Mouse (Mus musculus) neural tube, embryonic 12.5 days (tissue): ENCODE results near the gene Camta2. TPM values are rescaled to one million over a fixed set of nuclear protein-coding genes. Genes with fewer than 3 reads are reported as not detected.

Experiments
- ATAC-seq: fragments of 200-750 bp; cut with Nextera tagmentation; 2 replicates; pipeline ENCODE4 v1.8.0; 2017; ENCODE audit warnings: low read depth, mild to moderate bottlenecking, moderate TSS enrichment, moderate library complexity; ENCODE audit not compliant: low FRiP score
- H3K27ac ChIP-seq: fragments of 300-500 bp; sonication (generic); 2 replicates; pipeline ENCODE4 v1.5.1; 2016
- H3K27me3 ChIP-seq: fragments of 300-500 bp; sonication (generic); replicated peaks from 2 replicates; pipeline ENCODE4 v1.6.1; 2016; ENCODE audit warnings: mild to moderate bottlenecking
- H3K36me3 ChIP-seq: fragments of 300-500 bp; sonication (generic); 2 replicates; pipeline ENCODE4 v1.6.1; 2016; ENCODE audit warnings: mild to moderate bottlenecking
- H3K4me1 ChIP-seq: fragments of 300-500 bp; sonication (generic); 2 replicates; pipeline ENCODE4 v1.6.1; 2016
- H3K4me2 ChIP-seq: fragments of 300-500 bp; sonication (generic); replicated peaks from 2 replicates; pipeline ENCODE4 v1.6.1; 2016; ENCODE audit warnings: mild to moderate bottlenecking
- H3K4me3 ChIP-seq: fragments of 300-500 bp; sonication (generic); 2 replicates; pipeline ENCODE4 v1.5.1; 2016
- H3K9ac ChIP-seq: fragments of 300-500 bp; sonication (generic); 2 replicates; pipeline ENCODE4 v1.6.1; 2016; ENCODE audit warnings: mild to moderate bottlenecking
- H3K9me3 ChIP-seq: fragments of 300-500 bp; sonication (generic); 2 replicates; pipeline ENCODE4 v1.6.1; 2016; ENCODE audit warnings: mild to moderate bottlenecking
- WGBS: fragments of 180-500 bp; shearing (Covaris S2); methylation state at CpG from one replicate; pipeline ENCODE4 v1.1.7; 2016; 5-methylcytosine and 5-hydroxymethylcytosine counted together
- polyA plus RNA-seq: library from polyadenylated mRNA; unstranded; fragments of >200 nt; fragmentation: Nextera tagmentation; extraction: Ambion mirVana; gene quantifications from 2 replicates; pipeline ENCODE4 v1.2.1, GENCODE M21; 2016

The Camta2 gene
- 15.2 and 16.7 TPM in 2 replicates for polyA plus RNA-seq

GRCm38 (mm10) chr11:70687601-70688199 lies at the start of gene Camta2:
Gene Camta2, minus strand, starts transcription at chr11:70688105.
- under 1% methylated on average over 55 of the region's 55 CpGs for WGBS
- ATAC-seq: peak; percentile 86
- peaks cover 13% of the 10 kb centered on the region for H3K4me1 ChIP-seq

DNA sequence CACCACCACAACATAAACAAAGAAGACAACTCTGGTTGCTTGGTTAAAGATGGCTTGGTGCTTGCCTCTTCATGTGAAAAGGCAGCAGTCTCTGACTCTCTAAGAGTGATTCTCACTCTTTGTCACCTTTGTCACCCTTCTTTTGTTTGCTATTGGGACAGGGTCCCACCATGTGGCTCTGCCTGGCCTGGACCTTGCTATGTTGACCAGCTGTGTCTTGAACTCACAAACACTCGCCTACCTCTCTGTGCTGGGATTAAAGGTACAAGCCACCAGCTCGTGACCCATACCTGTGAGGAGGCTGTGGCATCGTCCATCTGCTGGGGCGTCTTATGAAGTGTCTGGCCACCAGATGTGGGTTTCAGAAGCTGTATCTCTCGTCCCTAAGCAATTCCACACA lies 45.4 kb upstream of the Camta2 start:
- H3K27me3 ChIP-seq: no peaks in the 10 kb centered on the region
- H3K4me2 ChIP-seq: no peak overlapping the region
- no peak overlapping the region for H3K4me3 ChIP-seq
- peaks cover 10% of the 10 kb centered on the region for H3K36me3 ChIP-seq
- no peak overlapping the region for H3K9ac ChIP-seq
- no peaks in the 10 kb centered on the region for H3K9me3 ChIP-seq
- ATAC-seq: no peak
- 74% methylated on average over 5 of the region's 5 CpGs for WGBS
- H3K4me1 ChIP-seq: no peaks in the 10 kb centered on the region
- no peak overlapping the region for H3K27ac ChIP-seq

More at GRCm38 (mm10) chr11:70687601-70688199, at the start of gene Camta2:
- Histone ChIP-seq H3K9ac (peak within 1 kb of the TSS; percentile 82), H3K27me3 (no peaks in the 10 kb centered on the region), H3K27ac (peak within 1 kb of the TSS; percentile 55; the same call in 1 of the 2 replicates), H3K9me3 (no peaks in the 10 kb centered on the region), H3K4me3 (peak within 1 kb of the TSS; percentile 78), H3K4me2 (peak within 1 kb of the TSS; percentile 91), H3K36me3 (peaks cover 28% of the 10 kb centered on the region)

DNA sequence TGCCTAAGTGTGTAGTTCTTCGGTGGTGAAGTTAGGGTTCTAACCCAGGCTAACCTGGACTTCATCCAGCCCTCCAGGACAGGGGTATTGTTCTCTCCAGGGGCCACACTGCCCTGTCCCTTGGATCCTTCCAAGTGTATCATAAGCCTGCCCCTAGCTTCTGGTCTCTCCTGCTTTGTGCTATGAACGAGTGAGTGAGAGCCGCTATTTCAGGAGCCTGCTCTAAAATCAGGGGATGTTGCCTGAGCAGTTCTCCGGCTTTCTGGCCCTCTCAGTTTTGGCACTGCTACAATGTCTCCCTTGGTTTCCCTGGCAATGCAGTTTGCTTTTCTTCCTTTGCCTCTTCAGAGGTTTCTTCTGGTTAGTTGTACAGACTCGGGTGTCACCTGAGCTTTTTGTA lies 43.3 kb upstream of the Camta2 start:
- Histone ChIP-seq H3K9me3 (no peaks in the 10 kb centered on the region), H3K4me1 (no peaks in the 10 kb centered on the region), H3K27me3 (no peaks in the 10 kb centered on the region), H3K27ac (no peak overlapping the region), H3K4me3 (no peak overlapping the region), H3K9ac (no peak overlapping the region), H3K36me3 (peaks cover 30% of the 10 kb centered on the region), H3K4me2 (no peak overlapping the region)
- ATAC-seq: no peak
- WGBS: 66% methylated on average over 5 of the region's 5 CpGs

GRCm38 (mm10) chr11:70730427-70731038 lies 42.6 kb upstream of the Camta2 start:
- Histone ChIP-seq H3K27me3 (no peaks in the 10 kb centered on the region), H3K27ac (no peak overlapping the region), H3K36me3 (peaks cover 37% of the 10 kb centered on the region), H3K9me3 (no peaks in the 10 kb centered on the region), H3K4me3 (no peak overlapping the region), H3K4me1 (no peaks in the 10 kb centered on the region), H3K9ac (no peak overlapping the region), H3K4me2 (no peak overlapping the region)
- no peak for ATAC-seq
- 89% methylated on average over 9 of the region's 9 CpGs for WGBS

- 88% methylated on average over 5 of the region's 5 CpGs for WGBS
- no peaks in the 10 kb centered on the region for H3K27me3 ChIP-seq
- no peaks in the 10 kb centered on the region for H3K4me1 ChIP-seq
- H3K27ac ChIP-seq: no peak overlapping the region
- no peaks in the 10 kb centered on the region for H3K9me3 ChIP-seq
- no peak overlapping the region for H3K4me2 ChIP-seq
- ATAC-seq: no peak
- peaks cover 62% of the 10 kb centered on the region for H3K36me3 ChIP-seq
- H3K9ac ChIP-seq: no peak overlapping the region
- H3K4me3 ChIP-seq: no peak overlapping the region
These were observed 39.5 kb upstream of the Camta2 start for GRCm38 (mm10) chr11:70727385-70727784.

DNA sequence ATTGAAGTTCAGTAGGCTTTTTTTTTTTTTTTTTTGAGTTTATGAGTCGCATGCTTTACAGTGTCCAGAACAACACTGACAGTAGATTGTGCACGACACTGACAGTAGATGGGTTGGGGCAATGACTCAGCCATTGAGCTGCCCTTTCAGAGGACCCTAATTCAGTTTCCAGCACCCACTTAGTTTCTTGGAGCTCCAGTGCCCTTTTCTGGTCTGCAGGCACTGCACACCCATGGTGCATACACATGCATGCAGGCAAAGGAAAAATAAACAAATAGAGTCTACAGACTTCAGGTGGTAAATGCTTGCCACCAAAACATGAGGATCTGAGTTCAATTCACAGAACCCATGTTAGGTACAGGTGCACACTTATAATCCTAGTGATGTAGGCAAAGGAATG lies 38.7 kb upstream of the Camta2 start:
- no peaks in the 10 kb centered on the region for H3K27me3 ChIP-seq
- WGBS: 96% methylated on average over 2 of the region's 2 CpGs
- no peaks in the 10 kb centered on the region for H3K4me1 ChIP-seq
- H3K36me3 ChIP-seq: peaks cover 70% of the 10 kb centered on the region
- no peak overlapping the region for H3K4me2 ChIP-seq
- H3K9ac ChIP-seq: no peak overlapping the region
- no peak for ATAC-seq
- H3K4me3 ChIP-seq: no peak overlapping the region
- H3K27ac ChIP-seq: no peak overlapping the region
- no peaks in the 10 kb centered on the region for H3K9me3 ChIP-seq

- Histone ChIP-seq H3K27ac (no peak overlapping the region), H3K4me2 (no peak overlapping the region), H3K9me3 (no peaks in the 10 kb centered on the region), H3K36me3 (peaks cover 88% of the 10 kb centered on the region), H3K4me3 (no peak overlapping the region), H3K27me3 (no peaks in the 10 kb centered on the region), H3K9ac (no peak overlapping the region), H3K4me1 (no peaks in the 10 kb centered on the region)
- 90% methylated on average over 9 of the region's 9 CpGs for WGBS
- ATAC-seq: no peak
These were observed 36.8 kb upstream of the Camta2 start for GRCm38 (mm10) chr11:70724706-70725105.

- Histone ChIP-seq H3K9me3 (no peaks in the 10 kb centered on the region), H3K27ac (no peak overlapping the region), H3K4me3 (no peak overlapping the region), H3K4me2 (no peak overlapping the region), H3K36me3 (peaks cover 89% of the 10 kb centered on the region), H3K4me1 (no peaks in the 10 kb centered on the region), H3K27me3 (no peaks in the 10 kb centered on the region), H3K9ac (no peak overlapping the region)
- no peak for ATAC-seq
- 95% methylated on average over 3 of the region's 3 CpGs for WGBS
These were observed 33.2 kb upstream of the Camta2 start for GRCm38 (mm10) chr11:70721072-70721471.

GRCm38 (mm10) chr11:70720567-70720966 lies 32.7 kb upstream of the Camta2 start:
- no peak for ATAC-seq
- H3K4me1 ChIP-seq: no peaks in the 10 kb centered on the region
- WGBS: 90% methylated on average over 3 of the region's 3 CpGs

GRCm38 (mm10) chr11:70718481-70718880 lies 30.6 kb upstream of the Camta2 start:
- Histone ChIP-seq H3K27ac (no peak overlapping the region), H3K4me3 (no peak overlapping the region), H3K9me3 (no peaks in the 10 kb centered on the region), H3K9ac (no peak overlapping the region), H3K36me3 (peaks cover 67% of the 10 kb centered on the region), H3K27me3 (no peaks in the 10 kb centered on the region), H3K4me1 (no peaks in the 10 kb centered on the region), H3K4me2 (no peak overlapping the region)
- ATAC-seq: no peak
- WGBS: 86% methylated on average over 5 of the region's 5 CpGs

More at GRCm38 (mm10) chr11:70720567-70720966, 32.7 kb upstream of the Camta2 start:
- Histone ChIP-seq H3K4me2 (no peak overlapping the region), H3K4me3 (no peak overlapping the region), H3K27ac (no peak overlapping the region), H3K9me3 (no peaks in the 10 kb centered on the region), H3K27me3 (no peaks in the 10 kb centered on the region), H3K36me3 (peaks cover 88% of the 10 kb centered on the region), H3K9ac (no peak overlapping the region)

DNA sequence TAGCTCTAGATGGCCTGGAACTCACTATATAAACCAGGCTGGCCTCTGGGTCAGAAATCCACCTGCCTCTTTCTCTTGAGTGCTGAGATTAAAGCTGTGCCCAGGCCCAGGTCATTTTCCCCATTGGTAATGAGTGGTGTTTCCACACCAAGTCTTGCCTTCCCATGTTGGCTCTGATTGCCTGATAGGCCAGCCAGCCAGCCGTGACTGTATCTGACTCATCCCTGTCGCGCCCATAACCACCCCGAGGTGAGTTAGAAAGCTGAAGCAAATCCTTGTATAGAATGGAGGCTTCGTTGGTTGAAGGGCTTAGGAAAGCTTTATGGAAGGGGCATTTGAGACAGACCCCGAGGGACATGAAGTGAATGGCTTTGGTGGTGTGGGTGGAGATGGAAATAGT lies 27.9 kb upstream of the Camta2 start:
- Histone ChIP-seq H3K4me3 (no peak overlapping the region), H3K27ac (no peak overlapping the region), H3K36me3 (peaks cover 62% of the 10 kb centered on the region), H3K9ac (no peak overlapping the region), H3K27me3 (no peaks in the 10 kb centered on the region), H3K4me2 (no peak overlapping the region), H3K9me3 (no peaks in the 10 kb centered on the region), H3K4me1 (no peaks in the 10 kb centered on the region)
- ATAC-seq: no peak
- WGBS: 94% methylated on average over 6 of the region's 6 CpGs

- no peak overlapping the region for H3K9ac ChIP-seq
These were observed 25.3 kb upstream of the Camta2 start for GRCm38 (mm10) chr11:70713222-70713621.

DNA sequence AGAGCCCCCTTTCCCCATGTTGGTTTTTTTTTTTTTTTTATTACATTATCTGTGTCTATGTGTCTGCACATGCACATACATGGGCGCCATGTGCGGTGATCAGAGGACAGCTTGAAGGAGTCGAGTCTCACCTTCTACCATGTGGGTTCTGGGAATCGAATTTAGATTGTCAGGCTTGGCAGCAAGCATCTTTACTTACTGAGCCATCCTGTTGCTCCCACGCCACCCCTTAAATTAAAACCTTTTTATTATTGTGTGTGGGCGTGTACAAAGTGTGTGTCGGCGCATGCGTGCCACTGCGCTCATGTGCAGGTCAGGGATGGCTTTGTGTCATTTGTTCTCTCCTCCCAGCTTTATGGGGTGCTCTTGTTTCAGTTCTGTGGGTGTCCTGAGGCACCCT lies 23.1 kb upstream of the Camta2 start:
- Histone ChIP-seq H3K27me3 (no peaks in the 10 kb centered on the region), H3K4me3 (no peak overlapping the region), H3K9me3 (no peaks in the 10 kb centered on the region), H3K27ac (no peak overlapping the region), H3K4me1 (no peaks in the 10 kb centered on the region), H3K36me3 (peaks cover 57% of the 10 kb centered on the region), H3K9ac (no peak overlapping the region), H3K4me2 (no peak overlapping the region)
- ATAC-seq: no peak
- WGBS: 94% methylated on average over 10 of the region's 10 CpGs

More at GRCm38 (mm10) chr11:70713222-70713621, 25.3 kb upstream of the Camta2 start:
- Histone ChIP-seq H3K36me3 (peaks cover 54% of the 10 kb centered on the region), H3K9me3 (no peaks in the 10 kb centered on the region), H3K27ac (no peak overlapping the region), H3K27me3 (no peaks in the 10 kb centered on the region), H3K4me2 (no peak overlapping the region), H3K4me1 (no peaks in the 10 kb centered on the region), H3K4me3 (no peak overlapping the region)
- no peak for ATAC-seq
- WGBS: 87% methylated on average over 6 of the region's 6 CpGs
